Mouse (Mus musculus) limb, embryonic 11.5 days (tissue): ENCODE results near the gene Nim1k. TPM values are rescaled to one million over a fixed set of nuclear protein-coding genes. Genes with fewer than 3 reads are reported as not detected.
"Not testable (repeated sequence)": the region's sequence is repeated elsewhere in the genome, so short reads cannot be mapped to it uniquely, and the experiment has no call there.

Experiments
- ATAC-seq: fragments of 200-750 bp; cut with Nextera tagmentation; 2 replicates; pipeline ENCODE4 v1.8.0; 2017; ENCODE audit warnings: low read depth; ENCODE audit not compliant: insufficient number of reproducible peaks, low FRiP score, low TSS enrichment
- DNase-seq: peaks from one replicate; pipeline ENCODE4 v3.0.0-alpha.2; 2015; ENCODE audit warnings: low spot score
- H3K27ac ChIP-seq: fragments of 300-500 bp; sonication (generic); replicated peaks from 2 replicates; pipeline ENCODE4 v1.5.1; 2014; ENCODE audit warnings: low read depth, mild to moderate bottlenecking, low read length
- H3K27me3 ChIP-seq: fragments of 300-500 bp; sonication (generic); 2 replicates; pipeline ENCODE4 v1.6.1; 2014; ENCODE audit warnings: mild to moderate bottlenecking, low read length, mixed read lengths; ENCODE audit not compliant: control insufficient read depth, insufficient read depth
- H3K36me3 ChIP-seq: fragments of 300-500 bp; sonication (generic); 2 replicates; pipeline ENCODE4 v1.6.1; 2014; ENCODE audit warnings: mild to moderate bottlenecking, low read length, moderate library complexity, mixed read lengths; ENCODE audit not compliant: control insufficient read depth, insufficient read depth
- H3K4me1 ChIP-seq: fragments of 300-500 bp; sonication (generic); 2 replicates; pipeline ENCODE4 v1.6.1; 2014; ENCODE audit warnings: low read length, mixed read lengths; ENCODE audit not compliant: control insufficient read depth, insufficient read depth
- H3K4me2 ChIP-seq: fragments of 300-500 bp; sonication (generic); 2 replicates; pipeline ENCODE4 v1.6.1; 2014; ENCODE audit warnings: low read depth, mild to moderate bottlenecking, moderate library complexity; ENCODE audit not compliant: severe bottlenecking
- H3K4me3 ChIP-seq: fragments of 300-500 bp; sonication (generic); 2 replicates; pipeline ENCODE4 v1.5.1; 2014; ENCODE audit warnings: low read depth, low read length
- H3K9ac ChIP-seq: fragments of 300-500 bp; sonication (generic); 2 replicates; pipeline ENCODE4 v1.6.1; 2014; ENCODE audit warnings: mild to moderate bottlenecking, low read length
- H3K9me3 ChIP-seq: fragments of 300-500 bp; sonication (generic); 2 replicates; pipeline ENCODE4 v1.6.1; 2016; ENCODE audit warnings: low read length; ENCODE audit not compliant: control insufficient read depth
- WGBS: fragments of 180-500 bp; shearing (Covaris S2); extraction: QIAGEN DNeasy Blood & Tissue Kit; methylation state at CpG from one replicate; pipeline ENCODE4 v1.1.7; 2014; 5-methylcytosine and 5-hydroxymethylcytosine counted together
- polyA plus RNA-seq: library from polyadenylated mRNA; unstranded; fragments of >200 nt; fragmentation: Nextera tagmentation; extraction: Ambion mirVana; gene quantifications from 2 replicates; pipeline ENCODE4 v1.2.1, GENCODE M21; 2014

The Nim1k gene
- polyA plus RNA-seq, 1 experiment from 2014 or later, result 2.0 TPM

- peak; percentile 100 for ATAC-seq
- WGBS, result under 1% methylated on average over 59 of the region's 59 CpGs
- Histone ChIP-seq H3K27ac (peak within 1 kb of the TSS; percentile 88), H3K4me1 (no peaks in the 10 kb centered on the region), H3K9ac (peak within 1 kb of the TSS; percentile 84), H3K4me3 (peak within 1 kb of the TSS; percentile 93), H3K27me3 (no peaks in the 10 kb centered on the region), H3K36me3 (no peaks in the 10 kb centered on the region), H3K4me2 (peak within 1 kb of the TSS; percentile 76), H3K9me3 (no peaks in the 10 kb centered on the region)
- DNase-seq, result peak; percentile 100
Observed at GRCm38 (mm10) chr13:119690039-119690728, 65.5 kb downstream of the Nim1k start, which contains the start of gene Hmgcs1. TSS of gene Hmgcs1 (plus strand) at chr13:119690379.

GRCm38 (mm10) chr13:119689709-119690038 lies 66.0 kb downstream of the Nim1k start:
- Histone ChIP-seq H3K9me3 (no peaks in the 10 kb centered on the region), H3K27me3 (no peaks in the 10 kb centered on the region), H3K4me3 (0 out of 2 replicates have a peak overlapping the region, but pooled peaks have one; percentile 16), H3K9ac (no peak overlapping the region), H3K36me3 (no peaks in the 10 kb centered on the region), H3K4me2 (peak overlapping the region; percentile 30; the same call in 1 of the 2 replicates), H3K4me1 (no peaks in the 10 kb centered on the region), H3K27ac (no peak overlapping the region)
- ATAC-seq (no peak), DNase-seq (no peak)
- 13% methylated on average over 5 of the region's 5 CpGs for WGBS

GRCm38 (mm10) chr13:119684416-119685177 lies 71.1 kb downstream of the Nim1k start:
- no peaks in the 10 kb centered on the region for H3K36me3 ChIP-seq
- H3K4me3 ChIP-seq, result no peak overlapping the region
- H3K9ac ChIP-seq, result no peak overlapping the region
- H3K27me3 ChIP-seq, result no peaks in the 10 kb centered on the region
- H3K27ac ChIP-seq, result no peak overlapping the region
- WGBS, result 54% methylated on average over 11 of the region's 11 CpGs
- no peaks in the 10 kb centered on the region for H3K9me3 ChIP-seq
- H3K4me1 ChIP-seq, result peaks cover 2% of the 10 kb centered on the region; the same call in 1 of the 2 replicates
- ATAC-seq (no peak), DNase-seq (no peak)
- no peak overlapping the region for H3K4me2 ChIP-seq

GRCm38 (mm10) chr13:119681161-119681560 lies 74.5 kb downstream of the Nim1k start:
- H3K27me3 ChIP-seq, result no peaks in the 10 kb centered on the region
- DNase-seq, result no peak
- no peak overlapping the region for H3K27ac ChIP-seq
- no peak overlapping the region for H3K9ac ChIP-seq
- WGBS, result 71% methylated on average over 3 of the region's 3 CpGs
- peaks cover 2% of the 10 kb centered on the region; the same call in 1 of the 2 replicates for H3K4me1 ChIP-seq
- no peaks in the 10 kb centered on the region for H3K36me3 ChIP-seq
- H3K4me3 ChIP-seq, result no peak overlapping the region
- no peak for ATAC-seq
- no peak overlapping the region for H3K4me2 ChIP-seq
- no peaks in the 10 kb centered on the region for H3K9me3 ChIP-seq

GRCm38 (mm10) chr13:119679721-119680120 lies 76.0 kb downstream of the Nim1k start:
- 52% methylated on average over 2 of the region's 2 CpGs for WGBS

GRCm38 (mm10) chr13:119678794-119679193 lies 76.9 kb downstream of the Nim1k start:
- WGBS, result 52% methylated on average over 8 of the region's 8 CpGs
- Histone ChIP-seq H3K27ac (no peak overlapping the region), H3K36me3 (no peaks in the 10 kb centered on the region), H3K4me2 (no peak overlapping the region), H3K9me3 (no peaks in the 10 kb centered on the region), H3K27me3 (no peaks in the 10 kb centered on the region), H3K4me1 (peaks cover under 1% of the 10 kb centered on the region; the same call in 1 of the 2 replicates), H3K9ac (no peak overlapping the region), H3K4me3 (no peak overlapping the region)
- ATAC-seq (no peak; the same call in 1 of the 2 replicates), DNase-seq (no peak)

More at GRCm38 (mm10) chr13:119679721-119680120, 76.0 kb downstream of the Nim1k start:
- no peaks in the 10 kb centered on the region for H3K36me3 ChIP-seq
- no peaks in the 10 kb centered on the region for H3K9me3 ChIP-seq
- no peaks in the 10 kb centered on the region for H3K27me3 ChIP-seq
- H3K9ac ChIP-seq, result no peak overlapping the region
- ATAC-seq, result no peak
- H3K4me1 ChIP-seq, result peaks cover 2% of the 10 kb centered on the region; the same call in 1 of the 2 replicates
- no peak overlapping the region for H3K4me3 ChIP-seq
- no peak overlapping the region for H3K27ac ChIP-seq
- DNase-seq, result no peak
- H3K4me2 ChIP-seq, result no peak overlapping the region

- H3K9me3 ChIP-seq, H3K4me1 ChIP-seq, H3K27me3 ChIP-seq, H3K9ac ChIP-seq, H3K36me3 ChIP-seq, H3K4me2 ChIP-seq, DNase-seq, ATAC-seq, H3K4me3 ChIP-seq, H3K27ac ChIP-seq: not testable (repeated sequence)
- 82% methylated on average over 4 of the region's 9 CpGs for WGBS
Observed at GRCm38 (mm10) chr13:119661420-119661819, 94.3 kb downstream of the Nim1k start.
